Mouse (Mus musculus) embryonic facial prominence, embryonic 14.5 days (tissue): ENCODE measurements around the gene Ldlrap1. TPM values are rescaled to one million over a fixed set of nuclear protein-coding genes. Genes with fewer than 3 reads are reported as not detected.
A peak's percentile ranks its signal among the peaks of the same experiment; 100 is the strongest.

Source experiments
- ATAC-seq: fragments of 200-750 bp; cut with Nextera tagmentation; 2 replicates; pipeline ENCODE4 v1.8.0; 2017; ENCODE audit warnings: low read depth, moderate number of reproducible peaks, moderate TSS enrichment
- DNase-seq: peaks from one replicate; pipeline ENCODE4 v3.0.0-alpha.2; 2015; ENCODE audit warnings: low spot score
- H3K27ac ChIP-seq: fragments of 300-500 bp; sonication (generic); replicated peaks from 2 replicates; pipeline ENCODE4 v1.5.1; 2014; ENCODE audit warnings: low read depth, mild to moderate bottlenecking, low read length, moderate library complexity
- H3K27me3 ChIP-seq: fragments of 300-500 bp; sonication (generic); replicated peaks from 2 replicates; pipeline ENCODE4 v1.6.1; 2014; ENCODE audit warnings: low read length; ENCODE audit not compliant: control insufficient read depth, insufficient read depth
- H3K36me3 ChIP-seq: fragments of 300-500 bp; sonication (generic); 2 replicates; pipeline ENCODE4 v1.6.1; 2014; ENCODE audit warnings: low read length, mixed read lengths; ENCODE audit not compliant: control insufficient read depth, insufficient read depth
- H3K4me1 ChIP-seq: fragments of 300-500 bp; sonication (generic); 2 replicates; pipeline ENCODE4 v1.6.1; 2014; ENCODE audit warnings: antibody characterized with exemption, low read length; ENCODE audit not compliant: control insufficient read depth, insufficient read depth
- H3K4me2 ChIP-seq: fragments of 300-500 bp; sonication (generic); 2 replicates; pipeline ENCODE4 v1.6.1; 2014; ENCODE audit warnings: low read depth, mild to moderate bottlenecking, low read length, moderate library complexity, mixed read lengths
- H3K4me3 ChIP-seq: fragments of 300-500 bp; sonication (generic); 2 replicates; pipeline ENCODE4 v1.5.1; 2014; ENCODE audit warnings: low read depth, mild to moderate bottlenecking, low read length
- H3K9ac ChIP-seq: fragments of 300-500 bp; sonication (generic); 2 replicates; pipeline ENCODE4 v1.6.1; 2014; ENCODE audit warnings: low read depth, mild to moderate bottlenecking, low read length, moderate library complexity, mixed read lengths
- H3K9me3 ChIP-seq: fragments of 300-500 bp; sonication (generic); 2 replicates; pipeline ENCODE4 v1.6.1; 2016; ENCODE audit warnings: low read length; ENCODE audit not compliant: control insufficient read depth
- WGBS: fragments of 180-500 bp; shearing (Covaris S2); extraction: QIAGEN DNeasy Blood & Tissue Kit; methylation state at CpG from one replicate; pipeline ENCODE4 v1.1.7; 2014; 5-methylcytosine and 5-hydroxymethylcytosine counted together
- polyA plus RNA-seq: library from polyadenylated mRNA; unstranded; fragments of >200 nt; fragmentation: Nextera tagmentation; extraction: Ambion mirVana; gene quantifications from 2 replicates; pipeline ENCODE4 v1.2.1, GENCODE M21; 2014

Ldlrap1 gene
- polyA plus RNA-seq, 1 experiment from 2014 or later: 22.9 TPM

GRCm38 (mm10) chr4:134724974-134725373 lies 42.9 kb downstream of the Ldlrap1 start:
- H3K27ac ChIP-seq: no peak overlapping the region
- no peak overlapping the region for H3K9ac ChIP-seq
- ATAC-seq (no peak), DNase-seq (no peak)
- no peaks in the 10 kb centered on the region for H3K36me3 ChIP-seq
- no peak overlapping the region for H3K4me3 ChIP-seq
- 47% methylated on average over 4 of the region's 4 CpGs for WGBS
- H3K4me2 ChIP-seq: no peak overlapping the region
- H3K4me1 ChIP-seq: peaks cover 4% of the 10 kb centered on the region; the same call in 1 of the 2 replicates
- no peaks in the 10 kb centered on the region for H3K9me3 ChIP-seq
- H3K27me3 ChIP-seq: no peaks in the 10 kb centered on the region

GRCm38 (mm10) chr4:134723251-134723650 lies 44.6 kb downstream of the Ldlrap1 start:
- DNase-seq: no peak

GRCm38 (mm10) chr4:134721076-134721475 lies 46.7 kb downstream of the Ldlrap1 start:
- no peak overlapping the region for H3K27ac ChIP-seq
- no peaks in the 10 kb centered on the region for H3K36me3 ChIP-seq
- no peaks in the 10 kb centered on the region for H3K27me3 ChIP-seq
- H3K4me3 ChIP-seq: no peak overlapping the region
- 73% methylated on average over 6 of the region's 6 CpGs for WGBS
- no peak overlapping the region for H3K9ac ChIP-seq
- H3K9me3 ChIP-seq: no peaks in the 10 kb centered on the region
- ATAC-seq: no peak
- H3K4me1 ChIP-seq: no peaks in the 10 kb centered on the region
- no peak for DNase-seq
- H3K4me2 ChIP-seq: no peak overlapping the region

More at GRCm38 (mm10) chr4:134723251-134723650, 44.6 kb downstream of the Ldlrap1 start:
- no peak overlapping the region for H3K4me3 ChIP-seq
- no peaks in the 10 kb centered on the region for H3K27me3 ChIP-seq
- H3K9me3 ChIP-seq: no peaks in the 10 kb centered on the region
- no peak overlapping the region for H3K4me2 ChIP-seq
- H3K36me3 ChIP-seq: no peaks in the 10 kb centered on the region
- no peak overlapping the region for H3K27ac ChIP-seq
- no peak for ATAC-seq
- WGBS: 62% methylated on average over 3 of the region's 3 CpGs
- no peak overlapping the region for H3K9ac ChIP-seq
- no peaks in the 10 kb centered on the region for H3K4me1 ChIP-seq

- H3K4me2 ChIP-seq: no peak overlapping the region
- H3K4me3 ChIP-seq: no peak overlapping the region
- no peaks in the 10 kb centered on the region for H3K36me3 ChIP-seq
- DNase-seq (no peak), ATAC-seq (no peak)
- no peak overlapping the region for H3K27ac ChIP-seq
- H3K27me3 ChIP-seq: no peaks in the 10 kb centered on the region
- no peaks in the 10 kb centered on the region for H3K4me1 ChIP-seq
- WGBS: 63% methylated on average over 3 of the region's 3 CpGs
- H3K9ac ChIP-seq: no peak overlapping the region
- no peaks in the 10 kb centered on the region for H3K9me3 ChIP-seq
Measured at GRCm38 (mm10) chr4:134720371-134720770, 47.5 kb downstream of the Ldlrap1 start.

DNA sequence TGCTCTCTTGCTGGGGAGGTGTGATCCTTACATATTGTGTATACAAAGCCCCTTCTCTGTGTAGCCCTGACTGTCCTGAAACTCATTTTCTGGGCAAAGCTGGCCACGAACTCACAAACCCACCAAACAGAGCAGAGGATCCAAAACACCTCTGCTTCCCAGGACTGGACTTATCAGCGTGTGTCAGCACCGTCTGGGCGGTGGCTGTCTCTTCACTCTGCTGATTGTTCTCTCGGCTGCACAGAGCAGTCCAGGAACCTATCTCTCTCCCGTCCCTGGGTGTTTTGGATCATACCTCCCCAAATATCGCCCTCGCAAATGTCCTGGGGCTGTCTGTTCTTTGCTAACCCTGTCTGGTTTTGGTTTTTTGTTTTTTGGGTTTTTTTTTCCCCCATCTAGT lies 48.3 kb downstream of the Ldlrap1 start:
- ATAC-seq (no peak), DNase-seq (no peak)
- H3K4me2 ChIP-seq: no peak overlapping the region
- H3K9ac ChIP-seq: no peak overlapping the region
- no peaks in the 10 kb centered on the region for H3K36me3 ChIP-seq
- no peaks in the 10 kb centered on the region for H3K9me3 ChIP-seq
- H3K27ac ChIP-seq: no peak overlapping the region
- no peaks in the 10 kb centered on the region for H3K4me1 ChIP-seq
- H3K4me3 ChIP-seq: no peak overlapping the region
- 68% methylated on average over 8 of the region's 8 CpGs for WGBS
- no peaks in the 10 kb centered on the region for H3K27me3 ChIP-seq

DNA sequence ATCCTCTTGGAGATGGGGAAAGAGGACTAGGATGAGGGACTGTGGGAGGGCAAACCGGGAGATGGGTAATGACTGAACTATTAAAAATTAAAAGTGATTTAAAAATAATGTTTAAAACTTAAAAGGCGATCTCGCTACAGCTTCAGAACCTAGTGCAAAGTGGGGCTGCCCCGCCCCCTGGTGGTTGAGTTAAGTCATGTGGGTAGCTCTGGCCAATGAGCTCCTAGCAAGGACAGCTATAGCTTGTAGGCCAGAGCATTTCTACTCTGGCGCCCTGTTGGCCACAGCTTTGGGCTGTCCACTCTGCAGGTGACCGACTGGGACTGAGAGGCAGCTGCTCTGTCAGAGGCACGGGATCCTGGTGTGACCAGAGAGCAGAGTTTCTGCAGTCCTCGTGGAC lies 53.9 kb downstream of the Ldlrap1 start:
- Histone ChIP-seq H3K4me2 (peak overlapping the region; percentile 8; the same call in 1 of the 2 replicates), H3K9ac (peak overlapping the region; percentile 39; the same call in 1 of the 2 replicates), H3K27ac (no peak overlapping the region), H3K9me3 (no peaks in the 10 kb centered on the region), H3K36me3 (no peaks in the 10 kb centered on the region), H3K4me3 (no peak overlapping the region), H3K4me1 (no peaks in the 10 kb centered on the region), H3K27me3 (no peaks in the 10 kb centered on the region)
- DNase-seq: peak; percentile 89
- WGBS: 6% methylated on average over 8 of the region's 8 CpGs
- peak; percentile 91 for ATAC-seq

- DNase-seq: no peak
- peaks cover 25% of the 10 kb centered on the region for H3K27me3 ChIP-seq
- H3K9ac ChIP-seq: no peak overlapping the region
- no peak overlapping the region for H3K4me2 ChIP-seq
- no peaks in the 10 kb centered on the region for H3K36me3 ChIP-seq
- WGBS: 57% methylated on average over 5 of the region's 5 CpGs
- peaks cover 11% of the 10 kb centered on the region; the same call in 1 of the 2 replicates for H3K4me1 ChIP-seq
- no peak overlapping the region for H3K4me3 ChIP-seq
- no peaks in the 10 kb centered on the region for H3K9me3 ChIP-seq
- no peak overlapping the region for H3K27ac ChIP-seq
- ATAC-seq: no peak
Measured at GRCm38 (mm10) chr4:134705311-134705710, 62.5 kb downstream of the Ldlrap1 start.

GRCm38 (mm10) chr4:134704590-134704989 lies 63.2 kb downstream of the Ldlrap1 start:
- H3K4me2 ChIP-seq: peak overlapping the region; percentile 100
- DNase-seq (no peak), ATAC-seq (no peak; the same call in 1 of the 2 replicates)
- H3K27me3 ChIP-seq: peaks cover 25% of the 10 kb centered on the region
- peak overlapping the region; percentile 66 for H3K4me3 ChIP-seq
- H3K27ac ChIP-seq: no peak overlapping the region
- H3K36me3 ChIP-seq: no peaks in the 10 kb centered on the region
- WGBS: 2% methylated on average over 10 of the region's 21 CpGs
- H3K9ac ChIP-seq: peak overlapping the region; percentile 50
- peaks cover 11% of the 10 kb centered on the region; the same call in 1 of the 2 replicates for H3K4me1 ChIP-seq
- H3K9me3 ChIP-seq: no peaks in the 10 kb centered on the region

GRCm38 (mm10) chr4:134703835-134704546 lies 63.8 kb downstream of the Ldlrap1 start, which contains the start of gene Man1c1:
TSS of gene Man1c1 (minus strand) at chr4:134704290.
- Histone ChIP-seq H3K9me3 (no peaks in the 10 kb centered on the region), H3K36me3 (no peaks in the 10 kb centered on the region), H3K27ac (no peak within 1 kb of the TSS), H3K4me1 (peaks cover 11% of the 10 kb centered on the region; the same call in 1 of the 2 replicates), H3K27me3 (peaks cover 25% of the 10 kb centered on the region), H3K4me2 (peak within 1 kb of the TSS; percentile 100), H3K4me3 (peak within 1 kb of the TSS; percentile 66), H3K9ac (peak within 1 kb of the TSS; percentile 75)
- peak; percentile 96 for ATAC-seq
- peak; percentile 98 for DNase-seq
- 0% methylated on average over 9 of the region's 81 CpGs for WGBS
